Mouse (Mus musculus) T-cell, adult 2 months (primary cell): ENCODE data around the gene Wasf2.

Experiments
- DNase-seq: peaks from one replicate; pipeline ENCODE4 v3.0.0; 2022; ENCODE audit warnings: low spot score

The Wasf2 gene

GRCm38 (mm10) chr4:133175998-133176760 lies 45.9 kb downstream of the Wasf2 start:
- peak; percentile 47 for DNase-seq

- no peak for DNase-seq
These were observed 46.6 kb downstream of the Wasf2 start for GRCm38 (mm10) chr4:133176761-133177403.

- no peak for DNase-seq
These were observed 48.0 kb downstream of the Wasf2 start for GRCm38 (mm10) chr4:133178305-133178704.

GRCm38 (mm10) chr4:133179258-133179657 lies 49.0 kb downstream of the Wasf2 start:
- no peak for DNase-seq

GRCm38 (mm10) chr4:133182439-133183033 lies 52.2 kb downstream of the Wasf2 start:
- peak; percentile 29 for DNase-seq

GRCm38 (mm10) chr4:133184031-133184897 lies 54.0 kb downstream of the Wasf2 start:
- no peak for DNase-seq

GRCm38 (mm10) chr4:133184898-133185665 lies 54.8 kb downstream of the Wasf2 start:
- peak; percentile 76 for DNase-seq

GRCm38 (mm10) chr4:133185893-133186292 lies 55.6 kb downstream of the Wasf2 start:
- DNase-seq: no peak

GRCm38 (mm10) chr4:133186856-133187255 lies 56.6 kb downstream of the Wasf2 start:
- DNase-seq: no peak

- no peak for DNase-seq
These were observed 59.1 kb downstream of the Wasf2 start for GRCm38 (mm10) chr4:133189396-133189795.

- DNase-seq: no peak
These were observed 64.2 kb downstream of the Wasf2 start for GRCm38 (mm10) chr4:133194482-133194881.

- no peak for DNase-seq
These were observed 64.7 kb downstream of the Wasf2 start for GRCm38 (mm10) chr4:133195014-133195413.

GRCm38 (mm10) chr4:133196136-133196535 lies 65.8 kb downstream of the Wasf2 start:
- no peak for DNase-seq

- DNase-seq: no peak
These were observed 66.5 kb downstream of the Wasf2 start for GRCm38 (mm10) chr4:133196852-133197251.

- no peak for DNase-seq
These were observed 67.0 kb downstream of the Wasf2 start for GRCm38 (mm10) chr4:133197355-133197754.

- no peak for DNase-seq
These were observed 67.5 kb downstream of the Wasf2 start for GRCm38 (mm10) chr4:133197801-133198286.

GRCm38 (mm10) chr4:133198337-133199180 lies 68.3 kb downstream of the Wasf2 start:
- no peak for DNase-seq

GRCm38 (mm10) chr4:133199743-133200142 lies 69.4 kb downstream of the Wasf2 start:
- DNase-seq: no peak

GRCm38 (mm10) chr4:133200343-133200742 lies 70.0 kb downstream of the Wasf2 start:
- DNase-seq: no peak
